Mouse (Mus musculus) forelimb bud, embryonic 11.5 days (tissue): ENCODE data around the gene 4921536K21Rik.

ENCODE experiments used
- DNase-seq: peaks from one replicate; pipeline ENCODE4 v3.0.0-alpha.2; 2012; ENCODE audit warnings: low read depth, low spot score

The 4921536K21Rik gene

GRCm38 (mm10) chr11:3855846-3856245, 39.1 kb downstream of the 4921536K21Rik start:
- no peak for DNase-seq

- DNase-seq, result no peak
Measured at GRCm38 (mm10) chr11:3854156-3854555, 40.7 kb downstream of the 4921536K21Rik start.

- no peak for DNase-seq
Measured at GRCm38 (mm10) chr11:3853481-3854034, 41.3 kb downstream of the 4921536K21Rik start.

GRCm38 (mm10) chr11:3853031-3853430, 41.9 kb downstream of the 4921536K21Rik start:
- DNase-seq, result no peak

GRCm38 (mm10) chr11:3851872-3852271, 43.0 kb downstream of the 4921536K21Rik start:
- DNase-seq, result no peak

- no peak for DNase-seq
Measured at GRCm38 (mm10) chr11:3850746-3851277, 44.1 kb downstream of the 4921536K21Rik start.

- DNase-seq, result no peak
Measured at GRCm38 (mm10) chr11:3850315-3850614, 44.6 kb downstream of the 4921536K21Rik start.

GRCm38 (mm10) chr11:3849469-3850314, 45.2 kb downstream of the 4921536K21Rik start:
- no peak for DNase-seq

- DNase-seq, result no peak
Measured at GRCm38 (mm10) chr11:3846351-3846750, 48.5 kb downstream of the 4921536K21Rik start.

- no peak for DNase-seq
Measured at GRCm38 (mm10) chr11:3843943-3844734, 50.8 kb downstream of the 4921536K21Rik start.
